Mouse (Mus musculus) cerebellum, adult 2 months (tissue): ENCODE data around the gene Frem2. TPM values are rescaled to one million over a fixed set of nuclear protein-coding genes. Genes with fewer than 3 reads are reported as not detected.

ENCODE experiments used
- DNase-seq, 2 experiments: peaks; one replicate each; pipeline ENCODE4 v3.0.0; 2021
- H3K27ac ChIP-seq: fragments of 200-500 bp; 2 replicates; pipeline ENCODE4 v1.5.1; 2012; ENCODE audit warnings: low read length, control low read depth, inconsistent platforms; ENCODE audit not compliant: insufficient read depth
- H3K27me3 ChIP-seq: fragments of 200-500 bp; 2 replicates; pipeline ENCODE4 v1.6.1; 2012; ENCODE audit warnings: inconsistent platforms, mild to moderate bottlenecking, low read length, moderate library complexity; ENCODE audit not compliant: control insufficient read depth, insufficient read depth
- H3K4me1 ChIP-seq: fragments of 200-500 bp; 2 replicates; pipeline ENCODE4 v1.6.1; 2011; ENCODE audit warnings: low read length; ENCODE audit not compliant: control insufficient read depth, insufficient read depth
- H3K4me3 ChIP-seq: fragments of 200-500 bp; replicated peaks from 2 replicates; pipeline ENCODE3; 2011; ENCODE audit warnings: mild to moderate bottlenecking, low read depth, low read length, control low read depth; ENCODE audit not compliant: insufficient read depth
- CTCF ChIP-seq: fragments of 200-500 bp; IDR thresholded peaks from 2 replicates; pipeline ENCODE4 v1.5.1; 2011; ENCODE audit warnings: low read depth, mild to moderate bottlenecking, control low read depth, low read length, moderate library complexity, borderline replicate concordance; ENCODE audit not compliant: insufficient read depth
- POLR2A ChIP-seq: fragments of 200-500 bp; IDR thresholded peaks from 2 replicates; pipeline ENCODE4 v1.6.1; 2011; ENCODE audit warnings: low read length, control low read depth, borderline replicate concordance; ENCODE audit not compliant: insufficient read depth
- WGBS: fragments of 180-500 bp; shearing (Covaris S2); methylation state at CpG from one replicate; pipeline ENCODE4 v1.1.7; 2018; 5-methylcytosine and 5-hydroxymethylcytosine counted together
- polyA plus RNA-seq: library from polyadenylated mRNA; depleted of rRNA; stranded (reverse); fragments of >200 nt; gene quantifications from 2 replicates; pipeline ENCODE4 v1.2.3, GENCODE M21; 2012

The Frem2 gene
- polyA plus RNA-seq, 1 experiment = 1.00 TPM

GRCm38 (mm10) chr3:53680816-53681215 lies 23.7 kb upstream of the Frem2 start:
- Histone ChIP-seq H3K4me1 (no peaks in the 10 kb centered on the region), H3K27me3 (no peaks in the 10 kb centered on the region), H3K27ac (no peak overlapping the region), H3K4me3 (no peak overlapping the region)
- WGBS = 26% methylated on average over 2 of the region's 2 CpGs
- DNase-seq = no peak
- TF ChIP-seq CTCF (no peak), POLR2A (no peak)

- H3K4me3 ChIP-seq = no peak overlapping the region
- DNase-seq = no peak
- TF ChIP-seq POLR2A (no peak), CTCF (no peak)
- H3K27ac ChIP-seq = no peak overlapping the region
- H3K27me3 ChIP-seq = no peaks in the 10 kb centered on the region
- 72% methylated on average over 1 of the region's 1 CpGs for WGBS
- H3K4me1 ChIP-seq = no peaks in the 10 kb centered on the region
These were observed 17.1 kb upstream of the Frem2 start for GRCm38 (mm10) chr3:53674225-53674624.

GRCm38 (mm10) chr3:53669736-53670135 lies 12.6 kb upstream of the Frem2 start:
- no peaks in the 10 kb centered on the region for H3K4me1 ChIP-seq
- 62% methylated on average over 2 of the region's 2 CpGs for WGBS
- H3K4me3 ChIP-seq = no peak overlapping the region
- TF ChIP-seq POLR2A (no peak), CTCF (no peak)
- DNase-seq = no peak
- no peak overlapping the region for H3K27ac ChIP-seq
- H3K27me3 ChIP-seq = no peaks in the 10 kb centered on the region

- DNase-seq = no peak
- Histone ChIP-seq H3K4me1 (no peaks in the 10 kb centered on the region), H3K4me3 (no peak overlapping the region), H3K27ac (no peak overlapping the region), H3K27me3 (no peaks in the 10 kb centered on the region)
- TF ChIP-seq CTCF = no peak; the same call in 1 of the 2 replicates
- TF ChIP-seq POLR2A = no peak
- 4% methylated on average over 21 of the region's 21 CpGs for WGBS
These were observed 784 bp upstream of the Frem2 start for GRCm38 (mm10) chr3:53657744-53658534.

- DNase-seq = no peak
- TF ChIP-seq CTCF = no peak
- TF ChIP-seq POLR2A = no peak
- Histone ChIP-seq H3K27ac (no peak overlapping the region), H3K4me3 (peak overlapping the region; percentile 58), H3K27me3 (no peaks in the 10 kb centered on the region), H3K4me1 (no peaks in the 10 kb centered on the region)
- under 1% methylated on average over 42 of the region's 42 CpGs for WGBS
These were observed 752 bp downstream of the Frem2 start for GRCm38 (mm10) chr3:53656328-53656877.

- Histone ChIP-seq H3K4me3 (no peak overlapping the region), H3K27me3 (no peaks in the 10 kb centered on the region), H3K4me1 (no peaks in the 10 kb centered on the region), H3K27ac (no peak overlapping the region)
- no peak for DNase-seq
- no peak for TF ChIP-seq POLR2A
- TF ChIP-seq CTCF = no peak
- 83% methylated on average over 13 of the region's 13 CpGs for WGBS
These were observed 1.8 kb downstream of the Frem2 start for GRCm38 (mm10) chr3:53655343-53655742.

GRCm38 (mm10) chr3:53650003-53650748 lies 7.0 kb downstream of the Frem2 start:
- no peak for TF ChIP-seq POLR2A
- TF ChIP-seq CTCF = no peak
- H3K4me3 ChIP-seq = no peak overlapping the region
- no peaks in the 10 kb centered on the region for H3K4me1 ChIP-seq
- H3K27ac ChIP-seq = no peak overlapping the region
- DNase-seq = peak in 1 of 2 experiments; percentile 17
- whole genome bisulfite sequencing = 19% methylated on average over 8 of the region's 8 CpGs
- H3K27me3 ChIP-seq = no peaks in the 10 kb centered on the region
